Mouse (Mus musculus) E14TG2a.4 (cell line): Measurements from ENCODE around the gene Fhod1.

Experiments
- CTCF ChIP-seq: conservative IDR thresholded peaks from 2 replicates; pipeline ENCODE4 v1.5.1; 2014; ENCODE audit warnings: low read length
- NANOG ChIP-seq: IDR thresholded peaks from 2 replicates; pipeline ENCODE4 v1.6.1; 2014; ENCODE audit warnings: borderline replicate concordance, low read length, mixed read lengths
- POU5F1 ChIP-seq: IDR thresholded peaks from 2 replicates; pipeline ENCODE4 v1.6.1; 2014; ENCODE audit warnings: low read length, borderline replicate concordance

DNA sequence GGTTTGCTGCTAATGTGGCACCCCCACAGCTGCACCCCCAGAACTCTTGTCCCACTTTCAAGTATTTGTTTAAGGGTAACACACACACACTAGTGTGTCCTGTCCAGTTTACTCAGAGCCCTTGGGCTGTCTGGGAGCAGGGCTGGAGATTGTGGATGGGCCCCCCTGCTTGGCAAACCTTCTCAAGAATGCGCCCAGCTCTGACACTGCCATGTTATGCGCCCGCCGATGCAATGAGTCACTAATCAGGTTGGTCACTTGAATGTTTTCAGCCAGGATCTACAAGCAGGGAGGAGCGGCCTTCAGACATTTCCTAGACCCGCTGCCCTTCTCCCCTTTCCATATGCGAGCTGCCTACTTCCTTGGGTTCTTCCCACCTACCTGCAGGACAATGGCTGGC, 55.3 kb downstream of the Fhod1 start:
- no peak for TF ChIP-seq CTCF
- TF ChIP-seq NANOG, result no peak
- no peak for TF ChIP-seq POU5F1
